Mouse (Mus musculus): ENCODE results near the gene Mga.

- TF ChIP-seq MAX (IDR thresholded peaks at IDR 0.05) = no peak
- no peak for TF ChIP-seq CTCF (IDR thresholded peaks at IDR 0.05; ENCODE audit: control insufficient read depth, insufficient read depth, insufficient read length)
- no peak for TF ChIP-seq CEBPB (IDR thresholded peaks at IDR 0.05; ENCODE audit: low read depth)
- TF ChIP-seq MYOD1 (IDR thresholded peaks at IDR 0.05; ENCODE audit: control insufficient read depth, insufficient read length, low read depth) = no peak
- no peak for TF ChIP-seq FOSL1 (IDR thresholded peaks at IDR 0.05; ENCODE audit: insufficient read depth, low read length, poor library complexity, severe bottlenecking)
These were observed 90.4 kb downstream of the Mga start for GRCm38 (mm10) chr2:119987441-119987840.
